Mouse (Mus musculus) hindbrain, embryonic 10.5 days (tissue): ENCODE measurements at regions not wholly inside any gene's neighbourhood (a gene's known extent, or its start where the extent isn't known, plus 50 kb on each side); places are given as distances from the start of the nearest gene placed in this dataset.

Experiments
- DNase-seq: peaks from one replicate; pipeline ENCODE4 v3.0.0-alpha.2; 2017; ENCODE audit warnings: low spot score
- H3K27ac ChIP-seq: fragments of 300-500 bp; sonication (generic); 2 replicates; pipeline ENCODE4 v1.5.1; 2016; ENCODE audit warnings: mild to moderate bottlenecking, moderate library complexity
- H3K27me3 ChIP-seq: fragments of 300-500 bp; sonication (generic); 2 replicates; pipeline ENCODE4 v1.6.1; 2016; ENCODE audit warnings: mild to moderate bottlenecking; ENCODE audit not compliant: poor library complexity, insufficient read depth, severe bottlenecking
- H3K36me3 ChIP-seq: fragments of 300-500 bp; sonication (generic); 2 replicates; pipeline ENCODE4 v1.6.1; 2016; ENCODE audit warnings: mild to moderate bottlenecking, moderate library complexity
- H3K4me1 ChIP-seq: fragments of 300-500 bp; sonication (generic); replicated peaks from 2 replicates; pipeline ENCODE4 v1.6.1; 2016; ENCODE audit warnings: mild to moderate bottlenecking
- H3K4me3 ChIP-seq: fragments of 300-500 bp; sonication (generic); 2 replicates; pipeline ENCODE4 v1.5.1; 2016; ENCODE audit warnings: mild to moderate bottlenecking, moderate library complexity
- H3K9me3 ChIP-seq: fragments of 300-500 bp; sonication (generic); 2 replicates; pipeline ENCODE4 v1.6.1; 2016; ENCODE audit warnings: mild to moderate bottlenecking, moderate library complexity
- WGBS: fragments of 180-500 bp; shearing (Covaris S2); methylation state at CpG from one replicate; pipeline ENCODE4 v1.1.7; 2016; 5-methylcytosine and 5-hydroxymethylcytosine counted together

DNA sequence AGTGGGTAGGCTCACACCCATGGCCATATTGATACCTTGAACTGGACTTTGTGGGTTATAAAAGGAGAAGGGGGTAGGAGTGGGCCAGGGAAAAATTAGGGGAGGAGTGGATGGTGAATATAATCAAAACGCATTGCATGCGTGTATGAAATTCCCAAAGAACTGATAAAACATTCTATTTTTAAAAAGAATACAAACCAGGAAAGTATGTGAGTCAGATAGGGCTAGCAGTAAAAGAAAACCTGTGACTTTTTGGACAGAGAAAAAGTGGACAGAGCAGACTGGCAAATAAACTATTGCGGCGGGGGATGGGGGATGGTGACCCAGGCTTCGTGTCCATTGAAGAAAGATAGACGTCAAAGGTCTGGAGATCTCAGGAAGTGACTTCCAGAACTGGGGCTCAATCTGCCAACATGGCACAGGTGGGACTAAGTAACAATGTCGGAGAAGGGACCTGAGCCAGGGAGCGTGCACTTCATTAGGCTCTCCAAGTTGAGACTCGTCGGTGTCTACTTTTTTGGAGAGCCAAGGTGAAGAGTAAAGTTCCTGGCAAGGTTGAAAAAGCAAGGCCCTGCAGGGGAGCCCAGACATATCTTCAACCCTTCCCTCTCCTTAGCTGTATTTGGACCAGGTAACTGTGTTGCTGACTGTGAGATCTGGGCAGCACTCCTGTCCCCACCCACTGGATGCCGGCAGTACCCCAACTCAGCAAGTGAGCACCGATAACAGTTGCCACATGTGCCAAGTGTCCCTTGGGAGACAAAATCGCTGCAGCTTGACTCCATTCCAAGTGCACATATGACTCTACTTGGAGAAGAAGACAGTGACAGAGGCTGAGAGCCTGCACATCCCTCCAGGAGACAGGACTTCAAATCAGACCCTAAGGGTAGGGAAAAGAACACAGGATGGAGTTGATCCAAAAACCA is 103.1 kb upstream of the Nfe2l3 start:
- 89% methylated on average over 13 of the region's 13 CpGs for WGBS
- Histone ChIP-seq H3K27me3 (no peaks in the 10 kb centered on the region), H3K4me1 (peaks cover 31% of the 10 kb centered on the region), H3K4me3 (no peak overlapping the region), H3K27ac (no peak overlapping the region), H3K36me3 (no peaks in the 10 kb centered on the region), H3K9me3 (no peaks in the 10 kb centered on the region)
- no peak for DNase-seq

DNA sequence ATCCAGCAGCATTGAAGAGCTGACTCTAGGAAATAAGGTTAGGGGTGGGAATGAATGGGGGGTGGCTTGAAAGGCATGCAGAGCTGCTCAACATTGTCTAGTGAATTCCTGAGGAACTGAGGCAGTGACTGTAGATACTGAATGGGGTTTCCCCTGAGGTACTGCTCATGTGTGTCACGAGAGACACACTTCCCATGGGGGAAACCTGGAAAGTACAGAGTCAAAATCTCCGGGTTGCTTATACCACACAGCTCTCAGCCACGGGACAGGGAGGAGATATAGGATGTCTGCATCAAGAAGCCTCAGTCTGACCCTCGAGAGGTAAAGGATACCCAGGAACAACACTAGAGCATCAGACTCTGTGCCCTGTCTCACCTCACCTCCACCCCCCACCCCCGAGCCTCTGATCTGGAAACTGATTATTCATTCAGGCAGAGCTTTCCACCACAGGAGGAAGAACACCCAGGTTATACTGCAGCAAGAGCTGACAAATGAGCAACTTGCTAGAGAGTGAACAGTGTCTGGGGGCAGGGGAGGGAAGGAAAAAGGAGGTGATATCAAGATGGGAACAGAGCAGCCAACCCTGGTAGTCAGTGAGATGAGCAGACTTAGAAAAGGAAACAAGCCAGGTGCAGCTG is 102.3 kb upstream of the Nfe2l3 start:
- Histone ChIP-seq H3K36me3 (no peaks in the 10 kb centered on the region), H3K4me3 (no peak overlapping the region), H3K27me3 (no peaks in the 10 kb centered on the region), H3K27ac (no peak overlapping the region), H3K4me1 (peaks cover 39% of the 10 kb centered on the region), H3K9me3 (no peaks in the 10 kb centered on the region)
- DNase-seq = no peak
- WGBS = 72% methylated on average over 5 of the region's 5 CpGs

DNA sequence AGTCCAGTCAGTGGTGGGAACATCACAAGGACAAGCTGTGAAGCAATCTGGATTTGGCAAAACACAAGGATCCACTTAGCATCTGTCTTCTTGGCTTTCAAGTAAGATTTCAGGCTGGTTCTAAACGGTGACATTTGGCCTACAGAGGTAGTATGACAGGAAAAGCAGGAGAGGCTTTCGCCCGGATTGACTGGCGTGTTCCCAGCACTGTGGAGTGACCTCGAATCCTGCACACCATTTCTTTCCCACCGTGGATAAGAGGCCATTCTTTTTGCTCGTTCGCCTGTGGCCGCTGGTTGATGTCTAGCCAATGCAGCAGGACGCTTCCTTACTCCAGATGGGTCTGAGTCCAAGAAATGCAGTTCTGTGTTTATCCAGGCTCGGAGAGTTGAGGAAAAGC is 99.6 kb upstream of the Nfe2l3 start:
- peak overlapping the region; percentile 5; the same call in 1 of the 2 replicates for H3K27ac ChIP-seq
- no peaks in the 10 kb centered on the region for H3K9me3 ChIP-seq
- H3K27me3 ChIP-seq = no peaks in the 10 kb centered on the region
- H3K36me3 ChIP-seq = no peaks in the 10 kb centered on the region
- 50% methylated on average over 11 of the region's 11 CpGs for WGBS
- no peak overlapping the region for H3K4me3 ChIP-seq
- DNase-seq = no peak
- peaks cover 38% of the 10 kb centered on the region for H3K4me1 ChIP-seq

DNA sequence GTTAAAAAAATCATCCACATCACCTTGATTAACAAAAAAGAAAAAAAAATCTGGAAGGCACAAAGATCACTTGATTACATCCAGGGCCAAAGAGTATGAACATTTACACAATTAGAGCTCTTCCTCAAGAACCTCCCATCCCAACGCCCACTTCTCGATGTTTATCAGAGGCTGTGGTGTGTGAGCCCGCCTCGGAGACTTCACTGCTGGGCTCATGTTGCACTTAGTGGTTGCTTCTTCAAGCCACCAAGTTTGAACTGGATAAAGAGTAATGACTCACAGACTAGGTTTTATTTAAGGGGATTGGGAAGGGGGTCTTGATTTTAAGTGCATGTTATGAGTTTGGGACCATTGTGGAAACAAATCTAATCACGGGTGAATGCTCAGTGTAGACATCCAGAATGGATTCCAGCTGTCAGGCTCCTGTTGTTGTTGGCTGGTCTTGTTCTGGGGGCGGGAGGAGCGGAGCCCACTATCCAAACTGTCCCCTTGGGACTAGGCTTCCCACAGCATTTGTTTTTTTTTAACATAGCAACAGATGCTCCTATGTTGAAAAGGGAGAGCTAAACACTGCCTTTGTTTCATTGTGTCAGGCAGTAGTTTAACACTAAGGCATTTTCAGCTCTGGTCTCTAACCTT is 98.6 kb upstream of the Nfe2l3 start:
- no peaks in the 10 kb centered on the region for H3K36me3 ChIP-seq
- no peak for DNase-seq
- H3K4me3 ChIP-seq = no peak overlapping the region
- no peaks in the 10 kb centered on the region for H3K9me3 ChIP-seq
- WGBS = 42% methylated on average over 7 of the region's 7 CpGs
- peaks cover 38% of the 10 kb centered on the region for H3K4me1 ChIP-seq
- H3K27ac ChIP-seq = peak overlapping the region; percentile 64
- no peaks in the 10 kb centered on the region for H3K27me3 ChIP-seq

DNA sequence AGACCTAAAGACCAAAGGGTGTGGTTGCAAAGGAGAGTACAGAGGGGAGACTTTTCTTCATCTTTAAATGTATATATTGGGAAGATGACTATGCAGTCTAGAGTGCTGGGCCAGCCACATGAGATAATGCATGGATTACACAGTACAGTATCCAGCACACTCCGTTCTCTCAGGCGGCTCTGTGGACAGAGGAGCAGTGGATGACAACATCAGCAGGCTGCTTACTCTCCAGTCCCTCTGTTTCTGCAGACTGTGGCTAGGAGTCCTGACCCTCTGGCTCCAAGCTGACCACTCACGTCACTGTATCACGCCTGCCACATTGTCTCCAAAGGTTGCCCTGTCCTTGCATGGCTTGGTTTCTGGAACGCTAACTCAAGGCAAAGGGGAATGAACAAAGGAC is 97.2 kb upstream of the Nfe2l3 start:
- Histone ChIP-seq H3K4me3 (no peak overlapping the region), H3K27ac (peak overlapping the region; percentile 36; the same call in 1 of the 2 replicates), H3K4me1 (peaks cover 38% of the 10 kb centered on the region), H3K36me3 (no peaks in the 10 kb centered on the region), H3K27me3 (no peaks in the 10 kb centered on the region), H3K9me3 (no peaks in the 10 kb centered on the region)
- no peak for DNase-seq
- WGBS = 74% methylated on average over 5 of the region's 5 CpGs

DNA sequence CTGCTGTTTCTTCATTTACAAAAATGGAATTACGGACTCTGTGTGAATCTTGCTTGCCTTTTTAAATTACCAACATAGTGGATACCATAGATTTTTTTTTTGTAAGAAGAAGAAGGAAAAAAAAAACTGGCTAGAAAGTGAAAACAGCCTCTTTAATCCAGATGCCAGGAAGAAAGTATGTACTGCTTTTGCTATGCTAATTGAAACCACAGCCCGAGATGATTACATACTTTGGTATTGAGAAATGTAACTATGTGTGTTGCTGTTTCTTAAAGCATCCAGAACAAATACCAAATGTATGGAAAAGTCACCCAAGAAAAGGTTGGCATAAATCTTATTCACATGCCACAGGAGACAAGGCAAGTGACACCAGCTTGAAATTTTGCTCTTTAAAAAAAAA is 93.2 kb upstream of the Nfe2l3 start:
- no peak overlapping the region for H3K27ac ChIP-seq
- H3K4me1 ChIP-seq = peaks cover 15% of the 10 kb centered on the region
- 79% methylated on average over 2 of the region's 2 CpGs for WGBS
- no peak for DNase-seq
- no peaks in the 10 kb centered on the region for H3K27me3 ChIP-seq
- no peaks in the 10 kb centered on the region for H3K36me3 ChIP-seq
- no peaks in the 10 kb centered on the region for H3K9me3 ChIP-seq
- no peak overlapping the region for H3K4me3 ChIP-seq

DNA sequence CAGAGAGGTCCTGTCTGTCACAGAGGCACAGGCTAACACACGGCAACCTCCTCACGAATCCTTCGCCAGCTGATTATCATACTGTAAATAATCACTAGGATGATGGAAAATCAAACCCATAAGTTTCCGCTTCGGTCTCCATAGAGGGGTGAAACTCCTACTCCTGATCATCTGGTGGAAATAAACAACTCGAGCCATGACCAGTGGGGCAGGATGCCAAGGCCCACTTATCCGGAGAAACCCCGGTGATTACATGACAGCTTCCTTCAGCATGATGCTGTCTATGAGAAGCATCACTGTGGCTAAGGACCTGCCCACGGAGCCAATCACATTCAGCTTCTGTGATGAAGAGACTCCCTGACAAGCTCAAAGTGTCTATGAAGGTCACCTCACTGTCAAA is 84.7 kb upstream of the Nfe2l3 start:
- no peak for DNase-seq
- no peaks in the 10 kb centered on the region for H3K27me3 ChIP-seq
- no peaks in the 10 kb centered on the region for H3K9me3 ChIP-seq
- H3K36me3 ChIP-seq = no peaks in the 10 kb centered on the region
- H3K4me3 ChIP-seq = no peak overlapping the region
- no peak overlapping the region for H3K27ac ChIP-seq
- 91% methylated on average over 9 of the region's 9 CpGs for WGBS
- H3K4me1 ChIP-seq = no peaks in the 10 kb centered on the region

DNA sequence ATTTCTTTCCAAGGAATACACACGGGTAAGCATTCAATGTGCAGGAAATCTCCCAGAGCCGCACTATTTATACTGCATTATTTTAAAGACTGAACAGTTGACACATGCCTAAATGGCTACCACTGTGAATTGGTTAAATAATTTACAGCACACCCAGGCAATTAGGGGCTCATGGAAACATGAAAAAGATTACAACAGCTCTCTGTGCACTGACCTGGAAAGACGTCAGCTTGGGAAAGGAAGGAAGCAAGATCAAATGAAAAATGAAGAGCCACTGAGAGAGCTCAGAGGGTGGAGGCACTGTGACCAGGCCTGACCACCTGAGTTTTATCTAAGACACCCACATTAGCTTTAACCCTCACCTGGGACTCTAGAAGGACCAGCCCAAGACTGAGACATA is 82.7 kb upstream of the Nfe2l3 start:
- no peak for DNase-seq
- H3K27me3 ChIP-seq = no peaks in the 10 kb centered on the region
- H3K36me3 ChIP-seq = no peaks in the 10 kb centered on the region
- H3K27ac ChIP-seq = no peak overlapping the region
- no peaks in the 10 kb centered on the region for H3K9me3 ChIP-seq
- no peak overlapping the region for H3K4me3 ChIP-seq
- 80% methylated on average over 3 of the region's 3 CpGs for WGBS
- no peaks in the 10 kb centered on the region for H3K4me1 ChIP-seq

DNA sequence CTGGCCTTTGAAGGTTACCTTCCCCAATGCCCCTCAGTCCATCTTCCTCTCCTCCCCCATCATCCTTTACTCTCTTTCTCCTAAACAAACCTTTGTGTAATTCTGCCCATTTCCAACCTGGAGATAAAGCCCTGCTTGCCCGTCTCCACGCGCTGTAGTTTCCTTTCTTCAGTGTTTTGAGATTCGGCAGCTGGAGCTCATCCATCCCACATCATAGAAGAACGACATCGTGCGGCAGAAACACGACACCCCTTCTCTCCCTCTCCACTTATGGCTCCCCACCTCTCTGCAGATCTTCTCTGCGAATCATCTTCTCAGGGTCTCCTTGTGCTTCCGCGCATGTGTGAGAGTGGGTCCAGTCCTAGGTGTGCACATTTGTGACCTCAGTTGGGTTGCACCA is 77.4 kb upstream of the Nfe2l3 start:
- no peaks in the 10 kb centered on the region for H3K4me1 ChIP-seq
- WGBS = 86% methylated on average over 11 of the region's 11 CpGs
- no peaks in the 10 kb centered on the region for H3K9me3 ChIP-seq
- H3K27me3 ChIP-seq = no peaks in the 10 kb centered on the region
- H3K4me3 ChIP-seq = no peak overlapping the region
- DNase-seq = no peak
- H3K36me3 ChIP-seq = no peaks in the 10 kb centered on the region
- no peak overlapping the region for H3K27ac ChIP-seq

DNA sequence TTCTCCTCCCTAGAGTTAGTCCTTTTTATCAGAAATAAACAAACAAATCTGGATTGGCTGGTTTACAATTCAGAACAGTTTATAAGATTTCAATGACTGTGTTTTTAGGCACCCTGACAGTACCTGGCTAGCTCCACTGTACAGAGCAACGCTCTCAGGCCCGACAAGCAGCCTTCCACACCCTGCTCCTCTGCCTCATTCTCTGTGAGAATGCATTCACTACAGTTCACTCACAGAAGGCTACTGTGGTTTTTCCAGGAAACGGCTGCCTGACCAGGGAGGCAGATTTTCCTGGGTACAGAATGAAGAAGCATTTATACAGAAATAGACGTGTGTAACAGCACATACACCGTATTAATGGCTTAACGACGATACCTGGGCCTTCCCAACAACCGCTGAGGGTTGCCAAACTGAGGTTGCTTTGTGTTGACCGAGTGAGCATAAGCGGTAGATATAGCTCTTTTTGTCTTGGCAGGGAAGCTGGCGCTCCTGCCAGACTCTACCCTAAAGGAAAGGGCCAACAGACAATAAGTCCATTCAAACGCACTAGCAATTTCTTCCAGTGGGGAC is 70.8 kb upstream of the Nfe2l3 start:
- Histone ChIP-seq H3K27ac (no peak overlapping the region), H3K27me3 (no peaks in the 10 kb centered on the region)

DNA sequence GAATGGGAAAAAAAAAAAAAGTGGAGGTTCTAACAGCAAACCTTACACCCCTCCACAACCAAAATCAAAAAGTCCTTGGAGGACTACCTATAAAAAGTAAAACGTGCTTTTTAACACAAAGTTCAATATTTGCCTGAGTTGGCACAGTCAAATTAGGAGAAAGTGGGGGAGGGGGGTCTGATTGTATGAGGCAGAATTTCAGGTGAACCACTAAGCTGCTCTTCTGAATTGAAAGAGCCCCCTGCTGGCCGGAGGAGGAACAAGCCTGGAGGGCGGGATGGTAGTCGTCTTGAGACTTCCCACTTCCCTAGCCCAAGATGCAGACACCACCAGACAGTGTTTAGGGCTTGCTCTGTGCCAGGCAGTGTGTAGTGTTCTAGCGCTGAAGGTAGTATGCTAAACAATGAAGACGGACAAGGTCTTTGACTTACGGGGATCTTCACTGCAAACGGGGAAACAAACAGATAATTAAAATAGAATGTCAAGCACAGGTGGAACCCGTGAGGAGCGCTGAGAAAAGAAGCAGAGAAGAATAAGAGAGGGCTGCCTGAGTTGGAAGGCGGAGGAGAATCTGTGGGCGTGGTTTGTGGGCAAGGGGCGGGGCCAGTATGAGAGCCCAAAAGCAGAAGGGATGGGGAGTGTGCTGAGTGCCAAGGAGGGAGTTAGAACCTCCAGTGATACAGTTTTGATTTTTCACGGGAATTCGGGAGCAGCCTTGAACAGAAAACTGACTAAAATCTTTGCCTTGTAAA is 69.8 kb upstream of the Nfe2l3 start:
- peak; percentile 84 for DNase-seq
- 5% methylated on average over 15 of the region's 15 CpGs for WGBS
- Histone ChIP-seq H3K4me3 (peak overlapping the region; percentile 40), H3K27me3 (no peaks in the 10 kb centered on the region), H3K27ac (peak overlapping the region; percentile 50), H3K4me1 (peaks cover 12% of the 10 kb centered on the region), H3K36me3 (no peaks in the 10 kb centered on the region), H3K9me3 (no peaks in the 10 kb centered on the region)

More for the DNA sequence above, 70.8 kb upstream of the Nfe2l3 start:
- no peaks in the 10 kb centered on the region for H3K36me3 ChIP-seq
- H3K4me1 ChIP-seq = peaks cover 12% of the 10 kb centered on the region
- no peak overlapping the region for H3K4me3 ChIP-seq
- WGBS = 78% methylated on average over 12 of the region's 12 CpGs
- DNase-seq = no peak
- no peaks in the 10 kb centered on the region for H3K9me3 ChIP-seq

DNA sequence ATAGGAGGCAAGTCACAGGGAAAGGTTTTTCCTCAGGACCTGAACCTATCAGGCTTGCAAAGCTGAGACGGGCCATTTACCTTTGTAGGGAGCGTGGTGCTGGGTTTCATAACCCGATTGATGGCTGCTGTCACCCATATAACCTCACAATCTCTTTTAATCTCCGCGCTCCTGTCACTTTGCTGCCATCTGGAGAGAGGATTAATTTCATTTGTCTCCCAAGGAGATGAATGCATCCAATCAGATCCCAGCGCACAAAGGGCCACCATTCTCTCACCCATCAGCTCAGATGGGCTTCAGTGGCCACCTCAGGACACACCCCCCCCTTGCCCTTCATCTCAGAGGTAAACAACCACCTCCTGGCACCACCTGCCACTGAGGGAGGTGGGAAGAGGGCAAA is 67.7 kb upstream of the Nfe2l3 start:
- WGBS = 73% methylated on average over 6 of the region's 6 CpGs

More for the DNA sequence above, 67.7 kb upstream of the Nfe2l3 start:
- no peaks in the 10 kb centered on the region for H3K9me3 ChIP-seq
- peaks cover 17% of the 10 kb centered on the region for H3K4me1 ChIP-seq
- peak overlapping the region; percentile 53; the same call in 1 of the 2 replicates for H3K27ac ChIP-seq
- H3K27me3 ChIP-seq = no peaks in the 10 kb centered on the region
- no peak overlapping the region for H3K4me3 ChIP-seq
- DNase-seq = no peak
- H3K36me3 ChIP-seq = no peaks in the 10 kb centered on the region
